Mouse (Mus musculus): ENCODE results near the gene Dscaml1.

- peak in 1 of 3 experiments; percentile 21; a peak in 2 of 6 replicates for TF ChIP-seq CTCF (IDR thresholded peaks at IDR 0.05 in 2 of 3, conservative IDR thresholded peaks at IDR 0.05 in 1 of 3; ENCODE audit: control insufficient read depth in 1 of 3, insufficient read depth in 1 of 3, low read depth in 2 of 3, low read length in 3 of 3, poor library complexity in 1 of 3, severe bottlenecking in 1 of 3)
- TF ChIP-seq TCF12 (IDR thresholded peaks at IDR 0.05; ENCODE audit: low read depth, low read length) = no peak
- TF ChIP-seq RCOR1 (IDR thresholded peaks at IDR 0.05; ENCODE audit: low read depth, low read length) = no peak
- no peak for TF ChIP-seq USF1 (IDR thresholded peaks at IDR 0.05; ENCODE audit: low read depth, low read length)
- TF ChIP-seq MAFK (IDR thresholded peaks at IDR 0.05; ENCODE audit: borderline replicate concordance, low read depth, low read length) = no peak
- no peak for TF ChIP-seq TAL1 (IDR thresholded peaks at IDR 0.05; ENCODE audit: low read length)
- no peak for TF ChIP-seq CHD2 (IDR thresholded peaks at IDR 0.05; ENCODE audit: low read length)
- no peak for TF ChIP-seq POLR2A (IDR thresholded peaks at IDR 0.05; ENCODE audit: control insufficient read depth in 1 of 2, insufficient read depth in 1 of 2, low read depth in 1 of 2, low read length in 2 of 2, poor library complexity in 1 of 2)
- TF ChIP-seq SIN3A (IDR thresholded peaks at IDR 0.05; ENCODE audit: low read length) = no peak
- TF ChIP-seq EP300 (IDR thresholded peaks at IDR 0.05; ENCODE audit: low read depth in 1 of 2, low read length in 2 of 2) = no peak
Measured at GRCm38 (mm10) chr9:45797271-45797670, 370.8 kb downstream of the Dscaml1 start.
